Mouse (Mus musculus) midbrain, embryonic 10.5 days (tissue): ENCODE data around the gene Pmf1. TPM values are rescaled to one million over a fixed set of nuclear protein-coding genes. Genes with fewer than 3 reads are reported as not detected.

Source experiments
- DNase-seq: peaks from one replicate; pipeline ENCODE4 v3.0.0-alpha.2; 2017; ENCODE audit warnings: low spot score
- H3K27ac ChIP-seq: fragments of 300-500 bp; sonication (generic); replicated peaks from 2 replicates; pipeline ENCODE4 v1.5.1; 2016; ENCODE audit warnings: mild to moderate bottlenecking
- H3K27me3 ChIP-seq: fragments of 300-500 bp; sonication (generic); 2 replicates; pipeline ENCODE4 v1.6.1; 2016; ENCODE audit warnings: low read depth, mild to moderate bottlenecking; ENCODE audit not compliant: poor library complexity, severe bottlenecking
- H3K36me3 ChIP-seq: fragments of 300-500 bp; sonication (generic); 2 replicates; pipeline ENCODE4 v1.6.1; 2016; ENCODE audit warnings: mild to moderate bottlenecking, moderate library complexity
- H3K4me1 ChIP-seq: fragments of 300-500 bp; sonication (generic); 2 replicates; pipeline ENCODE4 v1.6.1; 2016
- H3K4me3 ChIP-seq: fragments of 300-500 bp; sonication (generic); 2 replicates; pipeline ENCODE4 v1.5.1; 2016; ENCODE audit warnings: mild to moderate bottlenecking, moderate library complexity
- H3K9me3 ChIP-seq: fragments of 300-500 bp; sonication (generic); replicated peaks from 2 replicates; pipeline ENCODE4 v1.6.1; 2016; ENCODE audit warnings: mild to moderate bottlenecking
- WGBS: fragments of 180-500 bp; shearing (Covaris S2); methylation state at CpG from one replicate; pipeline ENCODE4 v1.1.7; 2016; 5-methylcytosine and 5-hydroxymethylcytosine counted together
- microRNA-seq: library from miRNA; unstranded; fragments of <30 nt; microRNA quantifications from one replicate; pipeline ENCODE4, GENCODE M21; 2017
- polyA plus RNA-seq: library from polyadenylated mRNA; unstranded; fragments of >200 nt; fragmentation: Nextera tagmentation; extraction: Ambion mirVana; gene quantifications from 2 replicates; pipeline ENCODE4 v1.2.1, GENCODE M21; 2016

The Pmf1 gene
- polyA plus RNA-seq, 1 experiment from 2014 or later, result 174 TPM

DNA sequence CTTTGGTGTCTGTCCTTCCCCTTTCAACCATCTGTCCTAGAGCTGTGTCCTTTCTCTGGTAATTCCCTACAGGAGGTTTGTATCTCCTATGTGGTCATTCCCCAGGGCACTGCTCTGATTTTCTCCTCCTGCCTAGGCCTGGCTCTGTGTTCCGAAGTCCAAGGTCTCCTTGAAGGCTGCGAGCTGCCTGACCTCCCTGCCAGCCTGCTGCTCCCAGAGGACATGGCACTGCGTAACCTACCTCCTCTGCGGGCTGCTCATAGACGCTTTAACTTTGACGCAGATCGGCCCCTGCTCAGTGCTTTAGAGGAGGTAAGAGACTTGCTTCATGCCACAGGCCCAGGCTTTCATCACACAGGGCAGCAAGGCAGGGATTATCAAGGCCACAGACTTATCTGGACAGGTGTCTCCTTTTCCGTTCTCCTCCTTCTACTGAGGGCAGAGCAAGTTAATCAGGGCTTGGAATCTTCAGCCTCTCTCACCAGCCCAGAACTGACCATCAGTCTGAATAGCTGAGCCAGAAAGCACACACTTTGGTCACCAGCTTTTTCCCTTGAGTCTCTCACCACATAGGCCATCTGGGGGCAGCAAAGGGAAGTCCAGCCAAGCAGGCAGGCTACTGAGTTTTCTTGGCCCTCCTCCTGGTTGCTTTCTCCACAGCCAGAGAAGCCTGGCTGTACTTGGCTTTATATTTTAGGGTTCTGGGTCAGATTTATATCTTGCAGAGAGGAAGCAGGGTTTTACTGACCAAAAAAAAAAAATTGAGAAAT is 55.5 kb downstream of the Pmf1 start:
- Histone ChIP-seq H3K4me3 (no peak overlapping the region), H3K27me3 (no peaks in the 10 kb centered on the region), H3K9me3 (no peaks in the 10 kb centered on the region), H3K36me3 (peaks cover 100% of the 10 kb centered on the region), H3K4me1 (no peaks in the 10 kb centered on the region), H3K27ac (no peak overlapping the region)
- WGBS, result 93% methylated on average over 8 of the region's 8 CpGs
- no peak for DNase-seq

- 97% methylated on average over 9 of the region's 9 CpGs for WGBS
- Histone ChIP-seq H3K4me1 (no peaks in the 10 kb centered on the region), H3K27me3 (no peaks in the 10 kb centered on the region), H3K36me3 (peaks cover 100% of the 10 kb centered on the region), H3K9me3 (no peaks in the 10 kb centered on the region), H3K27ac (no peak overlapping the region), H3K4me3 (no peak overlapping the region)
- DNase-seq, result no peak
These were observed 57.2 kb downstream of the Pmf1 start for GRCm38 (mm10) chr3:88352907-88353306.

DNA sequence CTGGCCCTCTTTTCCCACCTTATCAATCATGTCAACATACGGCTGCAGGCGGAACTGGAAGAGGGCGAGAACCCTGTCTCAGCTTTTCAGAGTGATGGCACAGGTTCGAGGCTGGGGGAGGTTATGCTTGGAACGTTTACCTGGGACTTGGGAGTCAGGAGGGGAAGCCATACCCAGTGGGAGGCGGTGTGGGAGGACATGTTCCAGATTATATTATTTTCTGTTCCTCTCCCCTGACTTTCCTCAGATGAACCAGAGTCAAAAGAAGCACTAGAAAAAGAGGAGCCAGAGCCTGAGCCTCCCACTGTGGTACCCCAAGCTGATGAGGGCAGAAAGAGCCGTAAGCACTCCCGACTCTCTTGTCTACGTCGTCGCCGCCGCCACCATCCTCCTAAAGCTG is 59.4 kb downstream of the Pmf1 start:
- Histone ChIP-seq H3K4me1 (no peaks in the 10 kb centered on the region), H3K36me3 (peaks cover 100% of the 10 kb centered on the region), H3K9me3 (no peaks in the 10 kb centered on the region), H3K27ac (no peak overlapping the region), H3K27me3 (no peaks in the 10 kb centered on the region), H3K4me3 (no peak overlapping the region)
- DNase-seq, result no peak
- 94% methylated on average over 13 of the region's 13 CpGs for WGBS

Small RNA genes lying within 50 kb of the gene (microRNA-seq; reads per million reads assigned to microRNA genes)
- not detected for gene Mir7011

Other genes starting within 250 kb of the Pmf1 start
- gene Rhbg, start 155.6 kb downstream of the Pmf1 start, polyA plus RNA-seq, result not detected in 2 replicates
- gene Gm38392, start 123.1 kb downstream of the Pmf1 start, polyA plus RNA-seq, result 0.14 TPM in 1 of 2 replicates, not detected in the other
- gene Tsacc, start 113.3 kb downstream of the Pmf1 start, polyA plus RNA-seq, result 11.4 and 14.1 TPM in 2 replicates
- 780 and 865 TPM in 2 replicates for gene Cct3, start 113.2 kb downstream of the Pmf1 start, polyA plus RNA-seq
- 136 and 142 TPM in 2 replicates for gene Glmp, start 85.3 kb downstream of the Pmf1 start, polyA plus RNA-seq
- 1.8 and 2.3 TPM in 2 replicates for gene Tmem79, start 74.2 kb downstream of the Pmf1 start, polyA plus RNA-seq
- 84.5 and 89.8 TPM in 2 replicates for gene Smg5, start 74.1 kb downstream of the Pmf1 start, polyA plus RNA-seq
- 0.65 TPM in 2 replicates for gene Paqr6, start 45.7 kb downstream of the Pmf1 start, polyA plus RNA-seq
- gene Bglap3, start 37.6 kb downstream of the Pmf1 start, polyA plus RNA-seq, result 0.27 TPM in 2 replicates
- not detected in 2 replicates for gene Bglap2, start 31.6 kb downstream of the Pmf1 start, polyA plus RNA-seq
- not detected in 2 replicates for gene Bglap, start 25.9 kb downstream of the Pmf1 start, polyA plus RNA-seq
- 18.7 and 20.0 TPM in 2 replicates for gene Slc25a44, start 14.8 kb upstream of the Pmf1 start, polyA plus RNA-seq
- gene Sema4a, start 50.9 kb upstream of the Pmf1 start, polyA plus RNA-seq, result 4.9 and 10.5 TPM in 2 replicates
- gene Lmna, start 99.6 kb upstream of the Pmf1 start, polyA plus RNA-seq, result 13.5 and 18.3 TPM in 2 replicates
- 27.7 and 33.8 TPM in 2 replicates for gene Mex3a, start 122.1 kb upstream of the Pmf1 start, polyA plus RNA-seq
- gene Rab25, start 138.0 kb upstream of the Pmf1 start, polyA plus RNA-seq, result 0.49 and 0.79 TPM in 2 replicates
- 175 and 192 TPM in 2 replicates for gene Lamtor2, start 142.7 kb upstream of the Pmf1 start, polyA plus RNA-seq
- 71.1 and 74.1 TPM in 2 replicates for gene Ubqln4, start 143.4 kb upstream of the Pmf1 start, polyA plus RNA-seq
- gene Ssr2, start 165.5 kb upstream of the Pmf1 start, polyA plus RNA-seq, result 201 and 207 TPM in 2 replicates
- gene Arhgef2, start 195.6 kb upstream of the Pmf1 start, polyA plus RNA-seq, result 82.2 and 106 TPM in 2 replicates
- not detected in 2 replicates for gene Rxfp4, start 242.8 kb upstream of the Pmf1 start, polyA plus RNA-seq